Mouse (Mus musculus): ENCODE data around the gene 4930563M21Rik.

DNA sequence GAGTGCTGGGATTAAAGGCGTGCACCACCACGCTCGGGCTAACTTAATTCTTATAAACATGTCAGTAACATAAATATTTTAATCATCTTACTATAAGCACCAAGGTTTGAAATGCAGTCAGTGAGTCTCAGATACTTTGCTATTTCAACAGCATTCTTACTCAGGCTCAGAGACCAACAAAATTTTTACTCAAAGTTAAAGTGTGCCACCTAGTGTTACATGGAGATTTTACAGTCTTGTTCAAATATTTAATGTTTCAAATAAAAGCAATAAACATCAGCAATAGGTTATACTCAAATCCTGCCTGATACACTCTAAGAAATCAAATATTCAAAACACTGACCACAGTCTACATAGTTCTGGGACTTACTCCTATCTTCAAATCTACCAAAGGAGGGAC is 91.8 kb downstream of the 4930563M21Rik start:
- TF ChIP-seq ZNF384 (IDR thresholded peaks at IDR 0.05; ENCODE audit: low read depth, low read length) (no peak), HCFC1 (IDR thresholded peaks at IDR 0.05; ENCODE audit: borderline replicate concordance, insufficient read depth, low read length) (no peak), CHD2 (IDR thresholded peaks at IDR 0.05; ENCODE audit: low read depth, low read length) (no peak), MAFK (IDR thresholded peaks at IDR 0.05; ENCODE audit: insufficient read depth, low read depth, low read length) (no peak), ZC3H11A (IDR thresholded peaks at IDR 0.05; ENCODE audit: borderline replicate concordance, low read depth, low read length) (no peak)

All from ES-E14 (cell line).